7 mouse cellular contexts compared by ENCODE assay signal in genomic region chr4:127243552-127243951, GRCm38 (mm10). TPM values are rescaled to one million over a fixed set of nuclear protein-coding genes. Genes with fewer than 3 reads are reported as not detected.
A peak's percentile ranks its signal among the peaks of the same experiment; 100 is the strongest.
DNase-seq lines count a peak whose midpoint lies in the region; ATAC-seq and TF ChIP-seq lines count a peak whose summit lies in the region.

Gene Smim12 (plus strand): TSS chr4:127243784.

- peak; percentile 99 for ATAC-seq in intestine, postnatal 0 days
- ATAC-seq in midbrain, embryonic 12.5 days (ENCODE audit: low FRiP score, low read depth) = peak; percentile 96

- peak within 1 kb of the TSS; percentile 83 for H3K9ac ChIP-seq in intestine, postnatal 0 days (ENCODE audit: low read depth, low read length)
- H3K9ac ChIP-seq in midbrain, embryonic 12.5 days (replicated peaks) = peak within 1 kb of the TSS; percentile 92

- peaks cover 6% of the 10 kb centered on the region; the same call in 1 of the 2 replicates for H3K27me3 ChIP-seq in embryonic facial prominence, embryonic 10.5 days (replicated peaks; ENCODE audit: low read depth, poor library complexity, severe bottlenecking)
- no peaks in the 10 kb centered on the region for H3K27me3 ChIP-seq in intestine, postnatal 0 days (replicated peaks; ENCODE audit: control insufficient read depth, insufficient read depth, low read length)
- H3K27me3 ChIP-seq in midbrain, embryonic 12.5 days = peaks cover 14% of the 10 kb centered on the region; the same call in 1 of the 2 replicates
- no peaks in the 10 kb centered on the region for H3K27me3 ChIP-seq in small intestine, adult 2 months (ENCODE audit: control insufficient read depth, insufficient read depth, low read length)

- peak; percentile 78 for TF ChIP-seq POLR2A in small intestine, adult 2 months (IDR thresholded peaks at IDR 0.05; ENCODE audit: low read depth, low read length)

- intact Hi-C loops in left cerebral cortex, postnatal 4 days (cut with DNase I) = no loop called here

- H3K4me2 ChIP-seq in intestine, postnatal 0 days (replicated peaks; ENCODE audit: low read depth) = peak within 1 kb of the TSS; percentile 76
- H3K4me2 ChIP-seq in midbrain, embryonic 12.5 days (replicated peaks) = peak within 1 kb of the TSS; percentile 99

- H3K36me3 ChIP-seq in embryonic facial prominence, embryonic 10.5 days (replicated peaks) = peaks cover 23% of the 10 kb centered on the region
- H3K36me3 ChIP-seq in intestine, postnatal 0 days (ENCODE audit: control insufficient read depth, insufficient read depth) = peaks cover 16% of the 10 kb centered on the region; the same call in 1 of the 2 replicates
- H3K36me3 ChIP-seq in midbrain, embryonic 12.5 days = peaks cover 19% of the 10 kb centered on the region
- H3K36me3 ChIP-seq in small intestine, adult 2 months (ENCODE audit: control insufficient read depth, insufficient read depth, low read length) = peaks cover 10% of the 10 kb centered on the region; the same call in 1 of the 2 replicates

- under 1% methylated on average over 29 of the region's 29 CpGs for WGBS in embryonic facial prominence, embryonic 10.5 days
- WGBS in intestine, postnatal 0 days = under 1% methylated on average over 29 of the region's 29 CpGs
- WGBS in midbrain, embryonic 12.5 days = under 1% methylated on average over 29 of the region's 29 CpGs
- 0% methylated on average over 29 of the region's 29 CpGs for WGBS in small intestine, adult 2 months

- peak; percentile 100 for DNase-seq in adrenal gland, postnatal 10 days
- peak; percentile 98 for DNase-seq in embryonic facial prominence, embryonic 10.5 days (ENCODE audit: low spot score)
- DNase-seq in gonadal fat pad, adult 2 months (ENCODE audit: low read depth) = peak; percentile 52
- DNase-seq in left cerebral cortex, postnatal 4 days = peak; percentile 99

- H3K27ac ChIP-seq in embryonic facial prominence, embryonic 10.5 days (replicated peaks) = peak within 1 kb of the TSS; percentile 86
- H3K27ac ChIP-seq in intestine, postnatal 0 days (ENCODE audit: low read depth, low read length) = 0 out of 2 replicates have a peak within 1 kb of the TSS, but pooled peaks have one; percentile 37
- H3K27ac ChIP-seq in midbrain, embryonic 12.5 days (replicated peaks) = peak within 1 kb of the TSS; percentile 58
- no peak within 1 kb of the TSS for H3K27ac ChIP-seq in small intestine, adult 2 months (ENCODE audit: insufficient read depth, low read depth, low read length)

- H3K4me1 ChIP-seq in embryonic facial prominence, embryonic 10.5 days = peaks cover 17% of the 10 kb centered on the region
- no peaks in the 10 kb centered on the region for H3K4me1 ChIP-seq in intestine, postnatal 0 days (replicated peaks; ENCODE audit: control insufficient read depth, insufficient read depth, low read length)
- peaks cover 13% of the 10 kb centered on the region for H3K4me1 ChIP-seq in midbrain, embryonic 12.5 days
- H3K4me1 ChIP-seq in small intestine, adult 2 months (ENCODE audit: control insufficient read depth, insufficient read depth, insufficient read length, low read length) = peaks cover 5% of the 10 kb centered on the region; the same call in 1 of the 2 replicates

- peak; percentile 97 for TF ChIP-seq CTCF in intestine, postnatal 0 days (IDR thresholded peaks at IDR 0.05; ENCODE audit: low read depth)
- TF ChIP-seq CTCF in small intestine, adult 2 months (IDR thresholded peaks at IDR 0.05; ENCODE audit: extremely low read depth, insufficient read length, insufficient replicate concordance, low read depth, low read length) = peak; percentile 98

- H3K9me3 ChIP-seq in embryonic facial prominence, embryonic 10.5 days = no peaks in the 10 kb centered on the region
- no peaks in the 10 kb centered on the region for H3K9me3 ChIP-seq in intestine, postnatal 0 days (ENCODE audit: control insufficient read depth)
- no peaks in the 10 kb centered on the region for H3K9me3 ChIP-seq in midbrain, embryonic 12.5 days

- H3K4me3 ChIP-seq in embryonic facial prominence, embryonic 10.5 days = peak within 1 kb of the TSS; percentile 74
- peak within 1 kb of the TSS; percentile 92 for H3K4me3 ChIP-seq in intestine, postnatal 0 days (ENCODE audit: low read depth, low read length)
- peak within 1 kb of the TSS; percentile 88 for H3K4me3 ChIP-seq in midbrain, embryonic 12.5 days
- H3K4me3 ChIP-seq in small intestine, adult 2 months (ENCODE audit: low read depth, low read length) = peak within 1 kb of the TSS; percentile 77

RNA-seq across cellular contexts. Expression of gene Smim12, which starts in this region (rescaled TPM):
- 10 to 100 TPM; 36.6 to 38.3 TPM for total RNA-seq in adrenal gland, postnatal 10 days (2021)
- 73.7 and 80.0 TPM in 2 replicates for polyA plus RNA-seq in embryonic facial prominence, embryonic 10.5 days (2016; fragmentation: Nextera tagmentation; extraction: Ambion mirVana)
- 28.5 and 30.3 TPM in 2 replicates for polyA plus RNA-seq in gonadal fat pad, adult 2 months (2012; rRNA removed)
- polyA plus RNA-seq in intestine, postnatal 0 days (2015; fragmentation: Nextera tagmentation; extraction: Ambion mirVana) = 42.4 and 44.9 TPM in 2 replicates
- 10 to 100 TPM; 27.1 to 29.3 TPM for total RNA-seq in left cerebral cortex, postnatal 4 days (2021)
- 41.7 and 50.3 TPM in 2 replicates for polyA plus RNA-seq in midbrain, embryonic 12.5 days (2016; fragmentation: Nextera tagmentation; extraction: Ambion mirVana)
- 13.4 and 18.1 TPM in 2 replicates for polyA plus RNA-seq in small intestine, adult 2 months (2012; rRNA removed)
